In the genomic region with DNA sequence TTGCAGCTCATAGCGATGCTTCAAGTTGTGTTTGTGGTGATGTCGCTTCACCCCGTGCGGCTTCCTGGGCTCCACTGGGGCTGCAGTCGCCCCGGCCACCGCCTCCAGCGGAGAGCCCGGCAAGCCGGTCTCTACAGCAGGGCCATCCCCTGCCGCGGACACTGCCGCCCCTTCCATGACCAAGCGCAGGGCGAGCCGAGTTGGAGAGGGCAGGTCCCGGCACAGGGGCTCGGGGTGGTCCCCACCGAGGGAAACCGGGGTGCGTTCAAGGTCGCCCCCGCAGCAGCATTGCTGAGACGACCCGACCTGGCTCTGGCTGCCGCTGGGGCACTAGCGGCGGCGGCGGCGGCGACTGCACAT, we compare ENCODE assay signal across 8 mouse cellular contexts. TPM values are rescaled to one million over a fixed set of nuclear protein-coding genes. Genes with fewer than 3 reads are reported as not detected.
A peak's percentile ranks its signal among the peaks of the same experiment; 100 is the strongest.
DNase-seq lines count a peak whose midpoint lies in the region; ATAC-seq and TF ChIP-seq lines count a peak whose summit lies in the region.

No protein-coding gene starts in this region.

- 0% methylated on average over 32 of the region's 32 CpGs for WGBS in forebrain, embryonic 12.5 days
- WGBS in liver, embryonic 15.5 days (ENCODE audit: insufficient replicate concordance), result under 1% methylated on average over 32 of the region's 32 CpGs

- no peaks in the 10 kb centered on the region for H3K36me3 ChIP-seq in forebrain, embryonic 12.5 days (replicated peaks)
- H3K36me3 ChIP-seq in liver, embryonic 15.5 days (replicated peaks), result no peaks in the 10 kb centered on the region

- no peak for TF ChIP-seq CTCF in gastrocnemius, adult 2 months (IDR thresholded peaks at IDR 0.05)

- H3K27ac ChIP-seq in gastrocnemius, adult 2 months, result peak overlapping the region; percentile 100
- peak overlapping the region; percentile 98 for H3K27ac ChIP-seq in forebrain, embryonic 12.5 days
- H3K27ac ChIP-seq in liver, embryonic 15.5 days (replicated peaks), result no peak overlapping the region

- no peaks in the 10 kb centered on the region for H3K27me3 ChIP-seq in forebrain, embryonic 12.5 days
- peaks cover 58% of the 10 kb centered on the region for H3K27me3 ChIP-seq in liver, embryonic 15.5 days

- no peak for DNase-seq in gastrocnemius, adult 2 months
- no peak for DNase-seq in gastrocnemius, postnatal 10 days
- peak; percentile 29 for DNase-seq in 3T3-L1 (ENCODE audit: low read depth, low spot score)
- no peak for DNase-seq in adipocyte (ENCODE audit: low spot score)
- DNase-seq in cerebellum, postnatal 25 days, result no peak

- ATAC-seq in forebrain, embryonic 12.5 days (ENCODE audit: low FRiP score), result peak; percentile 42
- ATAC-seq in liver, embryonic 15.5 days (ENCODE audit: insufficient read depth), result peak; percentile 46
- ATAC-seq in inflammation-experienced regulatory T-cells, adult 6 months, result no peak

- peaks cover 65% of the 10 kb centered on the region for H3K4me1 ChIP-seq in forebrain, embryonic 12.5 days
- H3K4me1 ChIP-seq in liver, embryonic 15.5 days (replicated peaks), result peaks cover 7% of the 10 kb centered on the region

- H3K4me3 ChIP-seq in gastrocnemius, adult 2 months, result peak overlapping the region; percentile 84
- peak overlapping the region; percentile 80 for H3K4me3 ChIP-seq in forebrain, embryonic 12.5 days (replicated peaks)
- peak overlapping the region; percentile 57 for H3K4me3 ChIP-seq in liver, embryonic 15.5 days (replicated peaks)

- no peaks in the 10 kb centered on the region for H3K9me3 ChIP-seq in forebrain, embryonic 12.5 days
- H3K9me3 ChIP-seq in liver, embryonic 15.5 days (replicated peaks), result no peaks in the 10 kb centered on the region

- intact Hi-C loops in gastrocnemius, adult 2 months (cut with DNase I), result no loop called here

- H3K9ac ChIP-seq in forebrain, embryonic 12.5 days, result peak overlapping the region; percentile 99
- peak overlapping the region; percentile 11; the same call in 1 of the 2 replicates for H3K9ac ChIP-seq in liver, embryonic 15.5 days

- peak overlapping the region; percentile 84 for H3K4me2 ChIP-seq in forebrain, embryonic 12.5 days
- H3K4me2 ChIP-seq in liver, embryonic 15.5 days, result peak overlapping the region; percentile 67

RNA-seq across cellular contexts. Expression of gene Nuak1, which starts 0.2 kb away (rescaled TPM):
- total RNA-seq in gastrocnemius, adult 2 months (2021), result 10 to 100 TPM; 21.4 to 31.0 TPM
- total RNA-seq in gastrocnemius, postnatal 10 days (2021), result 10 to 100 TPM; 12.5 to 17.6 TPM
- 4.4 and 5.3 TPM in 2 replicates for polyA plus RNA-seq in forebrain, embryonic 12.5 days (2016; fragmentation: Nextera tagmentation; extraction: Ambion mirVana)
- 0.13 and 0.15 TPM in 2 replicates for polyA plus RNA-seq in liver, embryonic 15.5 days (2015; fragmentation: Nextera tagmentation; extraction: Ambion mirVana)
- polyA plus RNA-seq in inflammation-experienced regulatory T-cells, adult 6 months (2017; shearing (Covaris generic)), result not detected
